Mouse (Mus musculus): ENCODE data around the gene Cnnm3. TPM values are rescaled to one million over a fixed set of nuclear protein-coding genes. Genes with fewer than 3 reads are reported as not detected.

Cnnm3 gene
- polyA plus RNA-seq, 1 experiment, result 1.0 TPM

GRCm38 (mm10) chr1:36492416-36493139, 19.1 kb upstream of the Cnnm3 start:
- TF ChIP-seq GATA1 (IDR thresholded peaks at IDR 0.05; ENCODE audit: low read length), result no peak
- no peaks in the 10 kb centered on the region for H3K27me3 ChIP-seq (ENCODE audit: control insufficient read depth)
- no peak overlapping the region for H3K4me3 ChIP-seq (replicated peaks)
- peaks cover 2% of the 10 kb centered on the region; the same call in 1 of the 2 replicates for H3K9me3 ChIP-seq (ENCODE audit: control insufficient read depth, low read length)
- no peaks in the 10 kb centered on the region for H3K36me3 ChIP-seq (ENCODE audit: control insufficient read depth)
- H3K4me1 ChIP-seq (ENCODE audit: control insufficient read depth), result no peaks in the 10 kb centered on the region

- H3K9me3 ChIP-seq (ENCODE audit: control insufficient read depth, low read length), result peaks cover 2% of the 10 kb centered on the region; the same call in 1 of the 2 replicates
- no peaks in the 10 kb centered on the region for H3K4me1 ChIP-seq (ENCODE audit: control insufficient read depth)
- no peaks in the 10 kb centered on the region for H3K27me3 ChIP-seq (ENCODE audit: control insufficient read depth)
- H3K36me3 ChIP-seq (ENCODE audit: control insufficient read depth), result no peaks in the 10 kb centered on the region
- TF ChIP-seq TAL1 (IDR thresholded peaks at IDR 0.05; ENCODE audit: low read length) (no peak), GATA1 (IDR thresholded peaks at IDR 0.05; ENCODE audit: low read length) (no peak)
- no peak overlapping the region for H3K4me3 ChIP-seq (replicated peaks)
Observed at GRCm38 (mm10) chr1:36493299-36493698, 18.4 kb upstream of the Cnnm3 start.

- Histone ChIP-seq H3K9me3 (ENCODE audit: control insufficient read depth, low read length) (peaks cover 2% of the 10 kb centered on the region; the same call in 1 of the 2 replicates), H3K4me1 (ENCODE audit: control insufficient read depth) (no peaks in the 10 kb centered on the region; the same call in 1 of the 2 replicates), H3K27me3 (ENCODE audit: control insufficient read depth) (no peaks in the 10 kb centered on the region), H3K4me3 (replicated peaks) (no peak overlapping the region), H3K36me3 (ENCODE audit: control insufficient read depth) (peaks cover 9% of the 10 kb centered on the region)
- no peak for TF ChIP-seq TAL1 (IDR thresholded peaks at IDR 0.05; ENCODE audit: low read length)
- no peak for TF ChIP-seq GATA1 (IDR thresholded peaks at IDR 0.05; ENCODE audit: low read length)
Observed at GRCm38 (mm10) chr1:36496719-36497118, 14.9 kb upstream of the Cnnm3 start.

GRCm38 (mm10) chr1:36497312-36497711, 14.4 kb upstream of the Cnnm3 start:
- TF ChIP-seq TAL1 (IDR thresholded peaks at IDR 0.05; ENCODE audit: low read length) (no peak), GATA1 (IDR thresholded peaks at IDR 0.05; ENCODE audit: low read length) (no peak)
- no peak overlapping the region for H3K4me3 ChIP-seq (replicated peaks)
- peaks cover 9% of the 10 kb centered on the region for H3K36me3 ChIP-seq (ENCODE audit: control insufficient read depth)
- no peaks in the 10 kb centered on the region for H3K27me3 ChIP-seq (ENCODE audit: control insufficient read depth)
- H3K9me3 ChIP-seq (ENCODE audit: control insufficient read depth, low read length), result peaks cover 2% of the 10 kb centered on the region; the same call in 1 of the 2 replicates
- no peaks in the 10 kb centered on the region; the same call in 1 of the 2 replicates for H3K4me1 ChIP-seq (ENCODE audit: control insufficient read depth)

GRCm38 (mm10) chr1:36501261-36501660, 10.4 kb upstream of the Cnnm3 start:
- Histone ChIP-seq H3K27me3 (ENCODE audit: control insufficient read depth) (no peaks in the 10 kb centered on the region), H3K4me1 (ENCODE audit: control insufficient read depth) (no peaks in the 10 kb centered on the region; the same call in 1 of the 2 replicates), H3K36me3 (ENCODE audit: control insufficient read depth) (peaks cover 9% of the 10 kb centered on the region), H3K4me3 (replicated peaks) (no peak overlapping the region), H3K9me3 (ENCODE audit: control insufficient read depth, low read length) (no peaks in the 10 kb centered on the region)
- TF ChIP-seq GATA1 (IDR thresholded peaks at IDR 0.05; ENCODE audit: low read length), result no peak
- TF ChIP-seq TAL1 (IDR thresholded peaks at IDR 0.05; ENCODE audit: low read length), result no peak

GRCm38 (mm10) chr1:36508238-36508637, 3.4 kb upstream of the Cnnm3 start:
- Histone ChIP-seq H3K9me3 (ENCODE audit: control insufficient read depth, low read length) (no peaks in the 10 kb centered on the region), H3K4me3 (replicated peaks) (no peak overlapping the region), H3K36me3 (ENCODE audit: control insufficient read depth) (peaks cover 2% of the 10 kb centered on the region), H3K4me1 (ENCODE audit: control insufficient read depth) (peaks cover 15% of the 10 kb centered on the region), H3K27me3 (ENCODE audit: control insufficient read depth) (no peaks in the 10 kb centered on the region)
- TF ChIP-seq TAL1 (IDR thresholded peaks at IDR 0.05; ENCODE audit: low read length) (no peak), GATA1 (IDR thresholded peaks at IDR 0.05; ENCODE audit: low read length) (no peak)

GRCm38 (mm10) chr1:36512089-36512965, 660 bp downstream of the Cnnm3 start:
- peaks cover 33% of the 10 kb centered on the region for H3K4me1 ChIP-seq (ENCODE audit: control insufficient read depth)
- H3K36me3 ChIP-seq (ENCODE audit: control insufficient read depth), result peaks cover 30% of the 10 kb centered on the region
- H3K9me3 ChIP-seq (ENCODE audit: control insufficient read depth, low read length), result no peaks in the 10 kb centered on the region
- TF ChIP-seq GATA1 (IDR thresholded peaks at IDR 0.05; ENCODE audit: low read length), result no peak
- no peak for TF ChIP-seq TAL1 (IDR thresholded peaks at IDR 0.05; ENCODE audit: low read length)
- no peaks in the 10 kb centered on the region for H3K27me3 ChIP-seq (ENCODE audit: control insufficient read depth)
- H3K4me3 ChIP-seq (replicated peaks), result peak overlapping the region; percentile 88

GRCm38 (mm10) chr1:36512966-36513280, 1.3 kb downstream of the Cnnm3 start:
- Histone ChIP-seq H3K9me3 (ENCODE audit: control insufficient read depth, low read length) (no peaks in the 10 kb centered on the region), H3K27me3 (ENCODE audit: control insufficient read depth) (no peaks in the 10 kb centered on the region), H3K4me3 (replicated peaks) (peak overlapping the region; percentile 88), H3K36me3 (ENCODE audit: control insufficient read depth) (peaks cover 32% of the 10 kb centered on the region), H3K4me1 (ENCODE audit: control insufficient read depth) (peaks cover 33% of the 10 kb centered on the region)
- TF ChIP-seq GATA1 (IDR thresholded peaks at IDR 0.05; ENCODE audit: low read length), result no peak

GRCm38 (mm10) chr1:36513310-36513709, 1.6 kb downstream of the Cnnm3 start:
- Histone ChIP-seq H3K27me3 (ENCODE audit: control insufficient read depth) (no peaks in the 10 kb centered on the region), H3K4me1 (ENCODE audit: control insufficient read depth) (peaks cover 33% of the 10 kb centered on the region), H3K4me3 (replicated peaks) (peak overlapping the region; percentile 88), H3K36me3 (ENCODE audit: control insufficient read depth) (peaks cover 36% of the 10 kb centered on the region), H3K9me3 (ENCODE audit: control insufficient read depth, low read length) (no peaks in the 10 kb centered on the region)
- TF ChIP-seq TAL1 (IDR thresholded peaks at IDR 0.05; ENCODE audit: low read length), result no peak
- TF ChIP-seq GATA1 (IDR thresholded peaks at IDR 0.05; ENCODE audit: low read length), result no peak

Data from erythroblast, embryonic 14.5 days (primary cell).